Mouse (Mus musculus): ENCODE results near the gene Wnt7b. TPM values are rescaled to one million over a fixed set of nuclear protein-coding genes. Genes with fewer than 3 reads are reported as not detected.

The Wnt7b gene
- polyA plus RNA-seq (2012; rRNA removed): 0.14 TPM in 1 of 2 replicates, not detected in the other

DNA sequence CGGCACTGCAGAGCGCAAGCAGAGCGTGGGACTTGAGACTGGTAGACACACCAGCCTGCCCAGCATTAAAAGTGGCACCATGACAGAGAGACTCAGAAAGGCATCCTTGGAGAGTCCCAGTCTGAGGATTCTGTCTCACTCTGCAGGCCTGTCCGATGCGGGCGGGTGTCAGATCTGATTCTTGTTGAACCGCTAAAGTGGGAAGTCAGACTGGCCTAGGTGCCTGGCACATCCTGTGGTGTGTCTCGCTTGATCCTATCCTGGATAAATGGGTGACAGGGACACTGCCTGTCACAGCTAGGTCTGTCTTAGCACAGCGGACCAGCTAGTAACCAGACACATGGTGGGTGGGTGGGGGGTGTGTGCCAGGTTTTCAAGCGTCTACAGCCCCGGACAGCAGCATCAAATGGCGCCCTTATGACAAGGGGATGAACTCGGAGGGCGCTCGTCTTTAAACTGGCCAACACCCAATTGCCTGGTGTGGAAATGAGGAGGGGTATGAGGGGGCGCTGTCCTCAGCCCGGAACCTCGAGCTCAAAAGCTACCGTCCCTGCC lies at the start of gene Wnt7b:
Gene Wnt7b (minus strand): TSS at position 118 of the 555 bp plus-strand sequence.
- TF ChIP-seq POLR2A (IDR thresholded peaks at IDR 0.05; ENCODE audit: low read depth, low read length) (no peak), CTCF (IDR thresholded peaks at IDR 0.05; ENCODE audit: extremely low read depth, insufficient read length, insufficient replicate concordance, low read depth, low read length) (no peak)
- Histone ChIP-seq H3K36me3 (ENCODE audit: control insufficient read depth, insufficient read depth, low read length) (no peaks in the 10 kb centered on the region), H3K27me3 (ENCODE audit: control insufficient read depth, insufficient read depth, low read length) (peaks cover 52% of the 10 kb centered on the region), H3K4me1 (ENCODE audit: control insufficient read depth, insufficient read depth, insufficient read length, low read length) (peaks cover 8% of the 10 kb centered on the region), H3K4me3 (ENCODE audit: low read depth, low read length) (peak within 1 kb of the TSS; percentile 39), H3K27ac (ENCODE audit: insufficient read depth, low read depth, low read length) (no peak within 1 kb of the TSS)
- 7% methylated on average over 19 of the region's 19 CpGs for WGBS

DNA sequence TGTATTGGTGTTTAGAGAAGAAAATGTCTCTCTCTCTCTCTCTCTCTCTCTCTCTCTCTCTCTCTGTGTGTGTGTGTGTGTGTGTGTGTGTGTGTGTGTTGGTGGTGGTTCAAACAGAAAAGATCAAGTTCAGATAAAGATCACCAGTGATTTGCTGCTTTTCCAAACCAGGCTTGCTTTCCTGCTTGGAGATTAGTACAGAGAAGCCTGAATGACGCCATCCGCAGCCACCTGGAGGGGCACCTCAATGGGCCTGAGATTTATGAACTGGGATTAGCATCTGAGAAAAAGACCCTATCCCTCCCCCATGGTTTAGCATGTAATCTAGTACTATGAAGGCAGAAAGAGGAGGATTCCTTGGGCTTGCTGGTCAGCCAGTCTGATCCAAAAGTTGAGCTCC lies 49.3 kb upstream of the Wnt7b start:
- TF ChIP-seq CTCF (IDR thresholded peaks at IDR 0.05; ENCODE audit: extremely low read depth, insufficient read length, insufficient replicate concordance, low read depth, low read length) (no peak), POLR2A (IDR thresholded peaks at IDR 0.05; ENCODE audit: low read depth, low read length) (no peak)
- no peak overlapping the region for H3K27ac ChIP-seq (ENCODE audit: insufficient read depth, low read depth, low read length)
- 91% methylated on average over 2 of the region's 2 CpGs for WGBS
- no peak overlapping the region for H3K4me3 ChIP-seq (ENCODE audit: low read depth, low read length)
- H3K27me3 ChIP-seq (ENCODE audit: control insufficient read depth, insufficient read depth, low read length): no peaks in the 10 kb centered on the region
- H3K36me3 ChIP-seq (ENCODE audit: control insufficient read depth, insufficient read depth, low read length): no peaks in the 10 kb centered on the region
- peaks cover 3% of the 10 kb centered on the region; the same call in 1 of the 2 replicates for H3K4me1 ChIP-seq (ENCODE audit: control insufficient read depth, insufficient read depth, insufficient read length, low read length)

DNA sequence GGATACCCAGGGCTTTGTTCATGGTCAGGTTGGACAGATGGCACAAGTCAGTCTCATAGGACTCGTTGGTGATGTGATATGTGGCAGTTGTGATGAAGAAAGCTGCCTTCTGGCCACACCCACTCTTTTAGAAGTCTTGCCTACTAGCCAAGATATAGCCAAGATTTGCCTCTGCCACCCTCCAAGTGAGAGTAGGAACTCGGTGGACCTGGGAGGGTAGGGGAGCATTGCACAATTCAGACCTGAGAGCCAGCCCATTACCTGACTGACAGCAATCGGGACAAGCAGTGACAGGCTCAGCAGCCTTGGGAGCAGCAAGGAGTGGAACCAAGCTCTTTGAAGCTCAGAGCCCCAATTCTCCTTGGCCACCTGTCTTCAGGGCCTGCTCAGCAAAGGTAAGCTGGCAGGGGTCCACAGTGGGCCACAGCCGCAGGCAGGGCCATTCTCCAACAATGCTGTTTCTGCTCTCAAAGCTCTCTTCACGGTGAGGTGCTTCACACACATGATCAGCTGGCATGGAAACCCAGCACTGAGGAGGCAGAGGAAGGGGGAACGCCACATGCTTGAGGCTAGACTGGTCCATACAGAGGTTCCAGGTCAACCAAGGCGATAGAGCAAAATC lies 47.8 kb upstream of the Wnt7b start:
- Histone ChIP-seq H3K27ac (ENCODE audit: insufficient read depth, low read depth, low read length) (no peak overlapping the region), H3K4me3 (ENCODE audit: low read depth, low read length) (no peak overlapping the region), H3K36me3 (ENCODE audit: control insufficient read depth, insufficient read depth, low read length) (no peaks in the 10 kb centered on the region), H3K27me3 (ENCODE audit: control insufficient read depth, insufficient read depth, low read length) (no peaks in the 10 kb centered on the region), H3K4me1 (ENCODE audit: control insufficient read depth, insufficient read depth, insufficient read length, low read length) (peaks cover 4% of the 10 kb centered on the region)
- no peak for TF ChIP-seq POLR2A (IDR thresholded peaks at IDR 0.05; ENCODE audit: low read depth, low read length)
- TF ChIP-seq CTCF (IDR thresholded peaks at IDR 0.05; ENCODE audit: extremely low read depth, insufficient read length, insufficient replicate concordance, low read depth, low read length): no peak
- WGBS: 70% methylated on average over 7 of the region's 7 CpGs

DNA sequence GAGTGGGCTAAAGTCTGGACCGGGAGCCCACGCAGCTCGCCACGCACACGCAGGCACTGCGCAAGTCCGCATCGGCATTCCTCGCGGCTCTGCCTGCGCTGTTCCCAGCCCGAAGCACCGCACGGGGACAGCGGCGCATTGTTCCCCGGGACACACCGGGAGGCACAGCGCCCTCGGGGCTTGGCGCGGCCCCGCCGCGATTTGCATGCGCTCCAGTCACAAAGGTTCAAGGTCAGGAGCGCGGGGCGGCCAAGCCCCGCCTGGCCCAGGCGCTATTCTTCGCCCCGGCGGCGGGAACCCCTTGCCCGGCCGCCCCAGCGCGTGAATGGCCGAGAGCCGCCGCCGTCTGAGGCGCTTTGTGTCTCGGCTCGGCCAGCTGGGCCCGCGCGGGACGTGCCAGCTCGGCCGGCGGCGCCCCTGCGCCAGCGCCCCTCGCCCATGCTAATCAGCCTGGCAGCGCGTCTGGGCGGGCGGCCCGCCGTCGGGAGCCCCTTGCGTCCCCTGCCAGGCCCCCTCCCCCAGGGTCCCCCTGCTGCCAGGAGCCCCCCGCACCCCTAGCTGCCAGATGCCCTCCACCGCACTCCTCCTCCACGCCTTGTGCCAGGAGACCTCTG lies 43.5 kb upstream of the Wnt7b start:
- no peaks in the 10 kb centered on the region for H3K27me3 ChIP-seq (ENCODE audit: control insufficient read depth, insufficient read depth, low read length)
- no peak for TF ChIP-seq POLR2A (IDR thresholded peaks at IDR 0.05; ENCODE audit: low read depth, low read length)
- no peaks in the 10 kb centered on the region for H3K36me3 ChIP-seq (ENCODE audit: control insufficient read depth, insufficient read depth, low read length)
- H3K4me1 ChIP-seq (ENCODE audit: control insufficient read depth, insufficient read depth, insufficient read length, low read length): peaks cover 3% of the 10 kb centered on the region
- peak overlapping the region; percentile 67 for H3K4me3 ChIP-seq (ENCODE audit: low read depth, low read length)
- no peak overlapping the region for H3K27ac ChIP-seq (ENCODE audit: insufficient read depth, low read depth, low read length)
- 4% methylated on average over 66 of the region's 68 CpGs for WGBS

DNA sequence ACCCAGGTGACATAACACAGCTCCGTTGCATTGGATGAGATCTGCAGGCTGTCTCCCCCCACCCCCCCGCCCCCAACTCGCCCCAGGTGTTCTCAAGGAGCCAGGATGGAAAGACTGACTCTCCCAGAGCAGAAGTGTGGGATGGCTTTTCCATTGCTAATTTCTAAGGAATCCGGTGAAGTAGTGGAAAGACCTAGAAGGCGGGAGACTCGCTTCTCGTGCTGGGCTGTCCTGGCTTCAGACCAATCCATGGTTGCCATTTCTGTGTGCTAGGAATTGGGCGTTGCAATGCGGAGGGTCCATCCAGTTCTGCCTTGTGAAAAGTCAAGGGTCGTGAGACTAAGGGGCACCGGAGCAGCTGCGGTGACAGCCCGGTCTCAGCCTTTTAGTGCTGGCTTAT lies 39.9 kb upstream of the Wnt7b start:
- 80% methylated on average over 13 of the region's 13 CpGs for whole genome bisulfite sequencing
- no peaks in the 10 kb centered on the region for H3K36me3 ChIP-seq (ENCODE audit: control insufficient read depth, insufficient read depth, low read length)
- TF ChIP-seq POLR2A (IDR thresholded peaks at IDR 0.05; ENCODE audit: low read depth, low read length): no peak
- TF ChIP-seq CTCF (IDR thresholded peaks at IDR 0.05; ENCODE audit: extremely low read depth, insufficient read length, insufficient replicate concordance, low read depth, low read length): no peak
- H3K4me3 ChIP-seq (ENCODE audit: low read depth, low read length): no peak overlapping the region
- H3K4me1 ChIP-seq (ENCODE audit: control insufficient read depth, insufficient read depth, insufficient read length, low read length): peaks cover 3% of the 10 kb centered on the region
- H3K27me3 ChIP-seq (ENCODE audit: control insufficient read depth, insufficient read depth, low read length): no peaks in the 10 kb centered on the region
- H3K27ac ChIP-seq (ENCODE audit: insufficient read depth, low read depth, low read length): no peak overlapping the region

DNA sequence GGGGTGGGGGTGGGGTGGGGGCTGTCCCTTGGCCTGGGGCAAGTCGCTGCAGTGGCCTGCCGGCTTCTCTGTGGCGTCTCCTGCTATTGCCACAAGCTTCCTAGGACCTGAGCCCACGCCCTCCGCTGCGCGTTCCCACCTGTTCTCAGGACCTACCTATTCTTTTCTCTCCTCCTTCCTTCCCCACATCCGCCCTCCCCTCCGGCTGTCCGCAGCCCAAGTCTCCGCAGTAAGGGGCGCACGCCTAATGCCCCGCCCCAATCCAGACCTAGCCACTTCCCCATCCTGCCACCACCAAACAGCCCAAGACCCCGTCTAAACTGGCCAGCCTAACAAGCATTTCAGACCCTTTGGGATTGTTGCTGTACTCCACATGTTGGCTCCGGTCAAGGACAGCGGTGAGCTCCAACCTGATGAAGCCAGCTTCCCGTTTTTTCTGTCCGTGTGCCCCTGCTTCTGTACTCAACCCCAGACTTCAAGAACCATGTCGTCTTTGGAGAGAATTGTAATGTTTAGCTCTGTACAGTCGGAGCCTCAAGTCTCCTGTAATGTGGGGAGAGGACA lies 33.3 kb upstream of the Wnt7b start:
- 64% methylated on average over 21 of the region's 21 CpGs for WGBS
- H3K4me3 ChIP-seq (ENCODE audit: low read depth, low read length): no peak overlapping the region
- TF ChIP-seq POLR2A (IDR thresholded peaks at IDR 0.05; ENCODE audit: low read depth, low read length) (no peak), CTCF (IDR thresholded peaks at IDR 0.05; ENCODE audit: extremely low read depth, insufficient read length, insufficient replicate concordance, low read depth, low read length) (no peak)
- no peaks in the 10 kb centered on the region for H3K27me3 ChIP-seq (ENCODE audit: control insufficient read depth, insufficient read depth, low read length)
- no peaks in the 10 kb centered on the region for H3K36me3 ChIP-seq (ENCODE audit: control insufficient read depth, insufficient read depth, low read length)
- H3K27ac ChIP-seq (ENCODE audit: insufficient read depth, low read depth, low read length): no peak overlapping the region
- peaks cover 13% of the 10 kb centered on the region for H3K4me1 ChIP-seq (ENCODE audit: control insufficient read depth, insufficient read depth, insufficient read length, low read length)

DNA sequence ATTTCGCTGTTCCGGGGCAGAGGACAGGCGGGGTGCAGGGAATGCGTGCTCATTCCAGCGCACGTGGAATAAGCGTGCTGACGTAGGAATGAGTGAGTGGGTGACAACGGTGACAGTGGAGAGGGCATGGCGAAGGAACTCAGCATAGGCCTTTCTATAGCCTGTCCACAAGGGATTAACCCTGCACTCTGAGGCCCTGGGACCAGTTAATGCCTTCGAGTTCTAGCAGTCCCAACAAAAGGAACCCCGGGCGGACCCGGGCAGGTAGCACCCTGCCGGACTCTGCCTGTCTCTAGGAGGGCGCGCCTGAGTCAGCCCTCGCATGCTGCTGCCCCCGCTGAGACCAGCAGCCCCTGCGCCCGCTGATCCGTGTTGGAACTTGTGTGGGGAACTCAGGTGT lies 32.8 kb upstream of the Wnt7b start:
- Histone ChIP-seq H3K27ac (ENCODE audit: insufficient read depth, low read depth, low read length) (no peak overlapping the region), H3K27me3 (ENCODE audit: control insufficient read depth, insufficient read depth, low read length) (no peaks in the 10 kb centered on the region), H3K4me1 (ENCODE audit: control insufficient read depth, insufficient read depth, insufficient read length, low read length) (peaks cover 14% of the 10 kb centered on the region), H3K4me3 (ENCODE audit: low read depth, low read length) (no peak overlapping the region), H3K36me3 (ENCODE audit: control insufficient read depth, insufficient read depth, low read length) (no peaks in the 10 kb centered on the region)
- WGBS: 74% methylated on average over 22 of the region's 22 CpGs
- no peak for TF ChIP-seq CTCF (IDR thresholded peaks at IDR 0.05; ENCODE audit: extremely low read depth, insufficient read length, insufficient replicate concordance, low read depth, low read length)
- no peak for TF ChIP-seq POLR2A (IDR thresholded peaks at IDR 0.05; ENCODE audit: low read depth, low read length)
